Mouse (Mus musculus) monocyte, adult 2 months (primary cell): ENCODE data around the gene Fbxo22.
"Not testable (repeated sequence)": the region's sequence is repeated elsewhere in the genome, so short reads cannot be mapped to it uniquely, and the experiment has no call there.

Experiments used
- DNase-seq, 2 experiments: peaks; one replicate each; pipeline ENCODE4 v3.0.0; 2022; ENCODE audit warnings: low spot score in 2 of 2, low read depth in 1 of 2

Fbxo22 gene

GRCm38 (mm10) chr9:55236235-55237165 lies 27.8 kb downstream of the Fbxo22 start:
- no peak for DNase-seq

GRCm38 (mm10) chr9:55240852-55241251 lies 32.1 kb downstream of the Fbxo22 start:
- DNase-seq: no peak

- DNase-seq: no peak
Observed at GRCm38 (mm10) chr9:55241863-55242685, 33.3 kb downstream of the Fbxo22 start.

- DNase-seq: no peak
Observed at GRCm38 (mm10) chr9:55243280-55243679, 34.6 kb downstream of the Fbxo22 start.

- DNase-seq: no peak
Observed at GRCm38 (mm10) chr9:55244079-55244478, 35.4 kb downstream of the Fbxo22 start.

- not testable (repeated sequence) for DNase-seq
Observed at GRCm38 (mm10) chr9:55245057-55245750, 36.5 kb downstream of the Fbxo22 start.

GRCm38 (mm10) chr9:55246440-55246839 lies 37.7 kb downstream of the Fbxo22 start:
- no peak for DNase-seq

GRCm38 (mm10) chr9:55246918-55247317 lies 38.2 kb downstream of the Fbxo22 start:
- DNase-seq: no peak

- no peak for DNase-seq
Observed at GRCm38 (mm10) chr9:55248465-55248864, 39.7 kb downstream of the Fbxo22 start.

GRCm38 (mm10) chr9:55250595-55251247 lies 42.0 kb downstream of the Fbxo22 start:
- DNase-seq: no peak

GRCm38 (mm10) chr9:55252097-55252496 lies 43.4 kb downstream of the Fbxo22 start:
- not testable (repeated sequence) for DNase-seq

- DNase-seq: no peak
Observed at GRCm38 (mm10) chr9:55253849-55254248, 45.1 kb downstream of the Fbxo22 start.

GRCm38 (mm10) chr9:55255056-55255455 lies 46.3 kb downstream of the Fbxo22 start:
- DNase-seq: no peak

GRCm38 (mm10) chr9:55255604-55256003 lies 46.9 kb downstream of the Fbxo22 start:
- peak in 1 of 2 experiments; percentile 61 for DNase-seq

- no peak for DNase-seq
Observed at GRCm38 (mm10) chr9:55257105-55257504, 48.4 kb downstream of the Fbxo22 start.

- DNase-seq: no peak
Observed at GRCm38 (mm10) chr9:55259741-55260140, 51.0 kb downstream of the Fbxo22 start.

GRCm38 (mm10) chr9:55264356-55265302 lies 55.9 kb downstream of the Fbxo22 start:
- DNase-seq: no peak

GRCm38 (mm10) chr9:55271960-55272560 lies 63.3 kb downstream of the Fbxo22 start:
- no peak for DNase-seq

- DNase-seq: no peak
Observed at GRCm38 (mm10) chr9:55273906-55274305, 65.2 kb downstream of the Fbxo22 start.
